Mouse (Mus musculus): Measurements from ENCODE around the gene Polm. TPM values are rescaled to one million over a fixed set of nuclear protein-coding genes. Genes with fewer than 3 reads are reported as not detected.

The Polm gene
- 2.5 and 11.2 TPM in 2 replicates for total RNA-seq (2015; ENCODE audit: low replicate concordance)
- total RNA-seq (2017; ENCODE audit: low replicate concordance) = 1.3 and 10.4 TPM in 2 replicates

- ATAC-seq (replicated peaks; ENCODE audit: low FRiP score, poor library complexity, severe bottlenecking) = peak; percentile 97
These were observed at the start of gene Polm for GRCm38 (mm10) chr11:5837251-5838246. TSS of gene Polm (minus strand) at chr11:5838016.

GRCm38 (mm10) chr11:5887250-5887649, 49.4 kb upstream of the Polm start:
- ATAC-seq (replicated peaks; ENCODE audit: low FRiP score, poor library complexity, severe bottlenecking) = no peak

GRCm38 (mm10) chr11:5886187-5886586, 48.4 kb upstream of the Polm start:
- ATAC-seq (replicated peaks; ENCODE audit: low FRiP score, poor library complexity, severe bottlenecking) = peak; percentile 60; the same call in 1 of the 2 replicates

- no peak for ATAC-seq (replicated peaks; ENCODE audit: low FRiP score, poor library complexity, severe bottlenecking)
These were observed 44.7 kb upstream of the Polm start for GRCm38 (mm10) chr11:5882518-5882917.

- ATAC-seq (replicated peaks; ENCODE audit: low FRiP score, poor library complexity, severe bottlenecking) = no peak
These were observed 42.1 kb upstream of the Polm start for GRCm38 (mm10) chr11:5879905-5880304.

- no peak for ATAC-seq (replicated peaks; ENCODE audit: low FRiP score, poor library complexity, severe bottlenecking)
These were observed 40.8 kb upstream of the Polm start for GRCm38 (mm10) chr11:5878661-5879060.

GRCm38 (mm10) chr11:5877921-5878526, 40.2 kb upstream of the Polm start, which contains the start of gene Pold2:
TSS of gene Pold2 (minus strand) at chr11:5878292.
- ATAC-seq (replicated peaks; ENCODE audit: low FRiP score, poor library complexity, severe bottlenecking) = peak; percentile 97

GRCm38 (mm10) chr11:5877421-5877820, 39.6 kb upstream of the Polm start:
- ATAC-seq (replicated peaks; ENCODE audit: low FRiP score, poor library complexity, severe bottlenecking) = no peak

- ATAC-seq (replicated peaks; ENCODE audit: low FRiP score, poor library complexity, severe bottlenecking) = no peak
These were observed 35.4 kb upstream of the Polm start for GRCm38 (mm10) chr11:5873192-5873591.

- no peak for ATAC-seq (replicated peaks; ENCODE audit: low FRiP score, poor library complexity, severe bottlenecking)
These were observed 34.9 kb upstream of the Polm start for GRCm38 (mm10) chr11:5872707-5873106.

- no peak for ATAC-seq (replicated peaks; ENCODE audit: low FRiP score, poor library complexity, severe bottlenecking)
These were observed 32.3 kb upstream of the Polm start for GRCm38 (mm10) chr11:5870069-5870468.

- ATAC-seq (replicated peaks; ENCODE audit: low FRiP score, poor library complexity, severe bottlenecking) = no peak
These were observed 31.5 kb upstream of the Polm start for GRCm38 (mm10) chr11:5869331-5869730.

GRCm38 (mm10) chr11:5868324-5868723, 30.5 kb upstream of the Polm start:
- no peak for ATAC-seq (replicated peaks; ENCODE audit: low FRiP score, poor library complexity, severe bottlenecking)

- ATAC-seq (replicated peaks; ENCODE audit: low FRiP score, poor library complexity, severe bottlenecking) = no peak
These were observed 29.4 kb upstream of the Polm start for GRCm38 (mm10) chr11:5867196-5867595.

- ATAC-seq (replicated peaks; ENCODE audit: low FRiP score, poor library complexity, severe bottlenecking) = no peak
These were observed 24.7 kb upstream of the Polm start for GRCm38 (mm10) chr11:5862394-5863105.

- ATAC-seq (replicated peaks; ENCODE audit: low FRiP score, poor library complexity, severe bottlenecking) = no peak
These were observed 24.0 kb upstream of the Polm start, which contains the start of gene Aebp1 for GRCm38 (mm10) chr11:5861678-5862393. TSS of gene Aebp1 (plus strand) at chr11:5861947.

GRCm38 (mm10) chr11:5860639-5861038, 22.8 kb upstream of the Polm start:
- ATAC-seq (replicated peaks; ENCODE audit: low FRiP score, poor library complexity, severe bottlenecking) = no peak

GRCm38 (mm10) chr11:5859883-5860550, 22.2 kb upstream of the Polm start:
- no peak for ATAC-seq (replicated peaks; ENCODE audit: low FRiP score, poor library complexity, severe bottlenecking)

GRCm38 (mm10) chr11:5858723-5859122, 20.9 kb upstream of the Polm start:
- ATAC-seq (replicated peaks; ENCODE audit: low FRiP score, poor library complexity, severe bottlenecking) = no peak
